Mouse (Mus musculus) intestine, embryonic 15.5 days (tissue): ENCODE results near the gene Adgrb2. TPM values are rescaled to one million over a fixed set of nuclear protein-coding genes. Genes with fewer than 3 reads are reported as not detected.
A peak's percentile ranks its signal among the peaks of the same experiment; 100 is the strongest.

ENCODE experiments used
- ATAC-seq: fragments of 200-750 bp; cut with Nextera tagmentation; 2 replicates; pipeline ENCODE4 v1.8.0; 2017; ENCODE audit warnings: moderate TSS enrichment, moderate library complexity
- H3K27ac ChIP-seq: fragments of 300-500 bp; sonication (generic); 2 replicates; pipeline ENCODE4 v1.5.1; 2015; ENCODE audit warnings: mild to moderate bottlenecking, inconsistent platforms
- H3K27me3 ChIP-seq: fragments of 300-500 bp; sonication (generic); replicated peaks from 2 replicates; pipeline ENCODE4 v1.6.1; 2015; ENCODE audit warnings: inconsistent platforms
- H3K36me3 ChIP-seq: fragments of 300-500 bp; sonication (generic); 2 replicates; pipeline ENCODE4 v1.6.1; 2015; ENCODE audit warnings: inconsistent platforms
- H3K4me1 ChIP-seq: fragments of 300-500 bp; sonication (generic); replicated peaks from 2 replicates; pipeline ENCODE4 v1.6.1; 2015; ENCODE audit warnings: inconsistent platforms
- H3K4me2 ChIP-seq: fragments of 300-500 bp; sonication (generic); replicated peaks from 2 replicates; pipeline ENCODE4 v1.6.1; 2015; ENCODE audit warnings: mild to moderate bottlenecking, inconsistent platforms
- H3K4me3 ChIP-seq: fragments of 300-500 bp; sonication (generic); replicated peaks from 2 replicates; pipeline ENCODE4 v1.5.1; 2015; ENCODE audit warnings: inconsistent platforms
- H3K9ac ChIP-seq: fragments of 300-500 bp; sonication (generic); 2 replicates; pipeline ENCODE4 v1.6.1; 2015; ENCODE audit warnings: inconsistent platforms
- H3K9me3 ChIP-seq: fragments of 300-500 bp; sonication (generic); 2 replicates; pipeline ENCODE4 v1.6.1; 2016; ENCODE audit warnings: inconsistent platforms
- WGBS: fragments of 180-500 bp; shearing (Covaris S2); methylation state at CpG from one replicate; pipeline ENCODE4 v1.1.7; 2015; 5-methylcytosine and 5-hydroxymethylcytosine counted together
- polyA plus RNA-seq: library from polyadenylated mRNA; unstranded; fragments of >200 nt; fragmentation: Nextera tagmentation; extraction: Ambion mirVana; gene quantifications from 2 replicates; pipeline ENCODE4 v1.2.1, GENCODE M21; 2015

Gene Adgrb2
- polyA plus RNA-seq, 1 experiment from 2014 or later: 2.2 TPM

DNA sequence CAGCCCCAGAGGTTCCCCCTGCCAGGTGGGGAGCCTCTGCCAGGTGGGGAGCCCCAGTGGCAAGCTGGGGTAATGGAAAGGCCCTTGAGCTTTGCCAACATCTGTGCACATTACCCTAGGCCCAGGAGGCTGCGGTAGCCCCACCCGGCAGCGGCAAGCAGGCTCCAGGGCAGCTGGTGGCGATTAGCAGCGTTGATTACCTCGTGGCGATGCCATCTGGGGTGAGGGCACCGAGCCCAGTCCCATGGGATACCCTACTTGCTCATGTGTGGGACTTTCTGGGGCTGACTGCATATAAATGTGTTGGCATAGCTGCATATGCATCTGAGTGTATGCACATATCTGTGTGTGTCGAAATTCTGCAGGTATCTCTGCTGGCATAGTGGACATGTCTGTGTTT is 59.5 kb downstream of the Adgrb2 start:
- no peak for ATAC-seq
- no peak overlapping the region for H3K27ac ChIP-seq
- no peaks in the 10 kb centered on the region for H3K36me3 ChIP-seq
- no peaks in the 10 kb centered on the region for H3K27me3 ChIP-seq
- WGBS: 80% methylated on average over 9 of the region's 9 CpGs
- H3K9ac ChIP-seq: no peak overlapping the region
- peaks cover 21% of the 10 kb centered on the region for H3K4me1 ChIP-seq
- H3K9me3 ChIP-seq: no peaks in the 10 kb centered on the region
- H3K4me3 ChIP-seq: no peak overlapping the region
- H3K4me2 ChIP-seq: no peak overlapping the region

GRCm38 (mm10) chr4:130045609-130046008 is 60.9 kb downstream of the Adgrb2 start:
- ATAC-seq: peak; percentile 37; the same call in 1 of the 2 replicates
- no peaks in the 10 kb centered on the region for H3K36me3 ChIP-seq
- H3K27me3 ChIP-seq: no peaks in the 10 kb centered on the region
- H3K27ac ChIP-seq: peak overlapping the region; percentile 85
- 26% methylated on average over 14 of the region's 14 CpGs for WGBS
- peaks cover 35% of the 10 kb centered on the region for H3K4me1 ChIP-seq
- peak overlapping the region; percentile 31 for H3K4me2 ChIP-seq
- no peak overlapping the region for H3K4me3 ChIP-seq
- H3K9me3 ChIP-seq: no peaks in the 10 kb centered on the region
- no peak overlapping the region; the same call in 1 of the 2 replicates for H3K9ac ChIP-seq

DNA sequence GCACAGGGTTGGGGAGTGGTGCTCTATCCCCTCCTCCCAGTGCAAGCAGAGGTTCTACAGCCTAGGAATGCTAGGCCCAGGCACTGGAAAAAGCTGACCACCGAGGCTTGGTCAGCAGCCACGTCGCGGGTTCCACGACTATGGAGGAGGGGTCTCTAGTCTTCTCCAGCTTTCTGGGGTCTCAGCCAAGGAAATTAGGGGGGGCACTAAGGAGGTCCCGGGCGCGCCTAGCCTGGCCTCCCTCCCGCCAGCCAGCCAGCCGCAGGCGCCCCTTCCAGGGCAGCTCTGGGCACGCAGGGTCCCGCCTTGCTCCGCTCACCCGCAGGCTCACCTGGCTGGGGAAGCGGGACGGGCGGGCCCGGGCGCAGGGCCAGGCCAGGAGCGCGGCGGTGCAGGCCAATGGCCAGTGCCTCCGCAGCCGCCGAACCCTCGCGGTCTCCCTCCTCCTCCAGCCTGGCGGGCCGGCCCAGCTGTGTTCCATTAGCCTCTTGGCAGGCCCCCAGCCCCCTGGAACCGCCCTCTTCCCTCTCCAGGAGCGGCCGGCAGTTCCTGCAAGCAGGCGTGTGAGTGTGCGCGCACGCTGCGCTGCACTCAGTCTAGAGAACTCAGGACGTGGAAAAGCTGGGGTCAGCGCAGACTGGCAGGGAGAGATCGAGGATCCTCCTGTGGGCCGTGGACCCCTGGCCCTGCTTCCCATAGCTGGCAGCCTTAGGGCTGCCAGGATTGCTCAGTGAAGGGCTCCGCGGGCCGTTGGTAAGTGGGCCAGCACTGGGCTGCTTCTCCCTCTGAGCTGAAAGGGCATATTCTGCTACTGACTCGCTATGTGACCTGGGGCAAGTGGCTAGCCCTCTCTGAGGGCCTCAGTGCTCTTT is 62.9 kb downstream of the Adgrb2 start, which contains the start of gene Col16a1:
Col16a1 (plus strand) TSS at position 510 of the 872 bp plus-strand sequence.
- ATAC-seq: peak; percentile 90
- H3K9me3 ChIP-seq: no peaks in the 10 kb centered on the region
- H3K4me1 ChIP-seq: peaks cover 41% of the 10 kb centered on the region
- H3K9ac ChIP-seq: peak within 1 kb of the TSS; percentile 64
- WGBS: 3% methylated on average over 46 of the region's 46 CpGs
- H3K27me3 ChIP-seq: no peaks in the 10 kb centered on the region
- H3K4me2 ChIP-seq: peak within 1 kb of the TSS; percentile 81
- H3K36me3 ChIP-seq: peaks cover 2% of the 10 kb centered on the region; the same call in 1 of the 2 replicates
- H3K27ac ChIP-seq: peak within 1 kb of the TSS; percentile 94
- peak within 1 kb of the TSS; percentile 52 for H3K4me3 ChIP-seq

DNA sequence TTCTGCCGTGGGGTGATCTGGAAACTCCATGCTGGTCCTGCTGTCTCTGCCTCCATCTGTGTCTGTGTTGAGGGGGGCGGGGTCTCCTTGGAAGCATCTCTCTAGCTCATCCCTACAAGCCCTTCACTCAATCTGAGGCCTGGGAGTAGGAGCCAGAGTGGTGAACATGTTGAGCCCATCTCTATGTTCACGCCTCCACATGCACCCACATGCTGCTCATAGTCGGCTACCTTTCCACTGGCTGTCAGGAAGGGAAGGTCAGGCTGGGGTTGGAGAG is 63.5 kb downstream of the Adgrb2 start:
- WGBS: 48% methylated on average over 4 of the region's 4 CpGs

GRCm38 (mm10) chr4:130050056-130050824 is 65.6 kb downstream of the Adgrb2 start:
- Histone ChIP-seq H3K4me1 (peaks cover 43% of the 10 kb centered on the region), H3K4me2 (peak overlapping the region; percentile 81), H3K27ac (peak overlapping the region; percentile 84), H3K27me3 (no peaks in the 10 kb centered on the region), H3K9me3 (no peaks in the 10 kb centered on the region), H3K4me3 (0 out of 2 replicates have a peak overlapping the region, but pooled peaks have one; percentile 9), H3K36me3 (peaks cover 2% of the 10 kb centered on the region; the same call in 1 of the 2 replicates), H3K9ac (peak overlapping the region; percentile 26; the same call in 1 of the 2 replicates)
- peak; percentile 58 for ATAC-seq
- WGBS: 67% methylated on average over 8 of the region's 8 CpGs

More for the DNA sequence above, 63.5 kb downstream of the Adgrb2 start:
- peak overlapping the region; percentile 64 for H3K9ac ChIP-seq
- peaks cover 41% of the 10 kb centered on the region for H3K4me1 ChIP-seq
- H3K27ac ChIP-seq: peak overlapping the region; percentile 94
- ATAC-seq: 0 out of 2 replicates have a peak, but pooled peaks have one; percentile 28
- H3K27me3 ChIP-seq: no peaks in the 10 kb centered on the region
- peaks cover 2% of the 10 kb centered on the region; the same call in 1 of the 2 replicates for H3K36me3 ChIP-seq
- peak overlapping the region; percentile 52 for H3K4me3 ChIP-seq
- no peaks in the 10 kb centered on the region for H3K9me3 ChIP-seq
- peak overlapping the region; percentile 81 for H3K4me2 ChIP-seq

- H3K36me3 ChIP-seq: peaks cover 2% of the 10 kb centered on the region; the same call in 1 of the 2 replicates
- no peaks in the 10 kb centered on the region for H3K9me3 ChIP-seq
- no peaks in the 10 kb centered on the region for H3K27me3 ChIP-seq
- 89% methylated on average over 3 of the region's 3 CpGs for WGBS
- H3K4me3 ChIP-seq: no peak overlapping the region
- no peak for ATAC-seq
- peaks cover 50% of the 10 kb centered on the region for H3K4me1 ChIP-seq
- H3K27ac ChIP-seq: no peak overlapping the region
- H3K4me2 ChIP-seq: no peak overlapping the region
- no peak overlapping the region for H3K9ac ChIP-seq
Observed at GRCm38 (mm10) chr4:130052283-130052682, 67.6 kb downstream of the Adgrb2 start.

DNA sequence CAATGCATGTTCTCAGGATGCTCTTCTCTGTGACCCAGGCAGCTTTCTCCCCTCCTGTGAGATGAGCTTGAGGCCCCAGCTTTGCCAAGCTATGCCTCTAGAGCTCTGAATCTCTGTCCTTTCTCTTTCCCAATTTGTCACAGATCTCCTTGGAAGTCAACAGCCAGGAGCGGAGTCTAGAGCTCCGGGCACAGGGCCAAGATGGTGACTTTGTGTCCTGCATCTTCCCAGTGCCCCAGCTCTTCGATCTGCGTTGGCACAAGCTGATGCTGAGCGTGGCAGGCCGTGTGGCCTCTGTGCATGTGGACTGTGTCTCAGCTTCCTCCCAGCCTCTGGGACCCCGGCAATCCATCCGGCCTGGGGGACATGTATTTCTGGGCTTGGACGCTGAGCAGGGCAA is 68.4 kb downstream of the Adgrb2 start:
- 82% methylated on average over 9 of the region's 9 CpGs for WGBS
- Histone ChIP-seq H3K27me3 (no peaks in the 10 kb centered on the region), H3K9me3 (no peaks in the 10 kb centered on the region), H3K4me1 (peaks cover 47% of the 10 kb centered on the region), H3K4me3 (no peak overlapping the region), H3K36me3 (peaks cover 2% of the 10 kb centered on the region; the same call in 1 of the 2 replicates), H3K9ac (no peak overlapping the region), H3K4me2 (no peak overlapping the region), H3K27ac (no peak overlapping the region)
- ATAC-seq: no peak

GRCm38 (mm10) chr4:130054727-130055126 is 70.1 kb downstream of the Adgrb2 start:
- H3K27me3 ChIP-seq: no peaks in the 10 kb centered on the region
- peaks cover 2% of the 10 kb centered on the region; the same call in 1 of the 2 replicates for H3K36me3 ChIP-seq
- no peak overlapping the region for H3K4me3 ChIP-seq
- H3K27ac ChIP-seq: no peak overlapping the region
- ATAC-seq: no peak
- no peak overlapping the region for H3K4me2 ChIP-seq
- H3K9ac ChIP-seq: no peak overlapping the region
- H3K4me1 ChIP-seq: peaks cover 36% of the 10 kb centered on the region
- no peaks in the 10 kb centered on the region for H3K9me3 ChIP-seq
- 50% methylated on average over 1 of the region's 1 CpGs for WGBS

DNA sequence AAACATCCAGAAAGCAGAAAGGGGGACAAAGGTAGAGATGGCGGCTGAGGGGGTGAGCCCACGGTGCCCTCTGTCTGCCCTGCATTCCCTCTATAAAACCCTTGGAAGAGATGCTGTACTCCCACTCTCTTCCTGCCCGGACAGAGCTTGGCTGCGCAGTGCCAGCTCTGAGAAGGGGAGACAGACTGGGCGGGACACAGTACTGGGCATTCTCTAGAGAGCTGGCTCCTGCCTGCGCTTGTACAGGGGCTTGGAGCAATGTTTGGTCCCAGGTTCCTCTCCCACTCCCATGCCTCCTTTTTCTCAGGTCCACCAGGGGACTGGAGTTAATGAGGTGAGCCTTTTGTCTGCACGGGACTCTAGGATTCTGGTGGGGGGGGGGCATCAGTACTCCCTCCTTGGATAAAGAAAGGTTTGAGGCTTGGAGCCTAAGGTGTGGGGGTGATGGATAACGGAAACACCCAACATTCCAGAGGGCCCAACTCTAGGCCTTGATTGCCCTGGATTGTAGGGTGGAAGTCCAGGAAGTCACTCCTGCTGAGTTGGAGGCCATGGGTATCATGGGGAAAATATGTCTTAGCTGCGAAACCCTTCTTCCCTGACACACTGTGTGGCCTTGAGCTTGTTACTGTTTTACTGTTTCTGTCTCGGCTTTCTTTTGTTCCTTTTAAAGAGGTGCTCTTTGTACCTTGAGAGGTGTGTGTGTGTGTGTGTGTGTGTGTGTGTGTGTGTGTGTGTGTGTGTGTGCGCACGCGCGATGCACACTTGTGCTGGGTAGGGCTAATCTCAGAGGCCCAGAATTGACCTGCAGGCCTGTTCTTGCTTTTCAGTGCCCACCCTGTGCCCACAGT is 70.7 kb downstream of the Adgrb2 start:
- peaks cover 30% of the 10 kb centered on the region for H3K4me1 ChIP-seq
- H3K27me3 ChIP-seq: no peaks in the 10 kb centered on the region
- peak; percentile 51 for ATAC-seq
- peaks cover 2% of the 10 kb centered on the region; the same call in 1 of the 2 replicates for H3K36me3 ChIP-seq
- peak overlapping the region; percentile 58 for H3K27ac ChIP-seq
- H3K4me3 ChIP-seq: no peak overlapping the region
- H3K4me2 ChIP-seq: no peak overlapping the region
- WGBS: 66% methylated on average over 14 of the region's 14 CpGs
- no peaks in the 10 kb centered on the region for H3K9me3 ChIP-seq
- no peak overlapping the region for H3K9ac ChIP-seq

- peak overlapping the region; percentile 58 for H3K27ac ChIP-seq
- H3K9ac ChIP-seq: no peak overlapping the region
- H3K4me3 ChIP-seq: no peak overlapping the region
- peaks cover 24% of the 10 kb centered on the region for H3K4me1 ChIP-seq
- no peak overlapping the region for H3K4me2 ChIP-seq
- WGBS: 64% methylated on average over 3 of the region's 3 CpGs
- no peaks in the 10 kb centered on the region for H3K27me3 ChIP-seq
- peaks cover 2% of the 10 kb centered on the region; the same call in 1 of the 2 replicates for H3K36me3 ChIP-seq
- ATAC-seq: peak; percentile 27
- no peaks in the 10 kb centered on the region for H3K9me3 ChIP-seq
Observed at GRCm38 (mm10) chr4:130056011-130056322, 71.3 kb downstream of the Adgrb2 start.

GRCm38 (mm10) chr4:130056471-130056870 is 71.8 kb downstream of the Adgrb2 start:
- 71% methylated on average over 3 of the region's 3 CpGs for WGBS
- Histone ChIP-seq H3K9me3 (no peaks in the 10 kb centered on the region), H3K4me2 (no peak overlapping the region), H3K27me3 (no peaks in the 10 kb centered on the region), H3K27ac (peak overlapping the region; percentile 58), H3K9ac (no peak overlapping the region), H3K4me1 (peaks cover 22% of the 10 kb centered on the region), H3K36me3 (peaks cover 2% of the 10 kb centered on the region; the same call in 1 of the 2 replicates), H3K4me3 (no peak overlapping the region)
- ATAC-seq: no peak
